Mouse (Mus musculus) stomach, adult 2 months (tissue): ENCODE results near the gene Vmn1r63. TPM values are rescaled to one million over a fixed set of nuclear protein-coding genes. Genes with fewer than 3 reads are reported as not detected.

ENCODE experiments used
- polyA plus RNA-seq: library from polyadenylated mRNA; depleted of rRNA; stranded (reverse); fragments of >200 nt; gene quantifications from 2 replicates; pipeline ENCODE4 v1.2.3, GENCODE M21; 2012; rRNA removed

Vmn1r63 gene
- not detected in 2 replicates for polyA plus RNA-seq

GRCm38 (mm10) chr7:5805345-5805744, at the start of gene Vmn1r63:
Gene Vmn1r63 (minus strand): TSS chr7:5805445.

Other genes starting within 250 kb of the Vmn1r63 start
- not detected in 2 replicates for gene Vmn1r61, start 192.2 kb downstream of the Vmn1r63 start, polyA plus RNA-seq
- gene Vmn1r62, start 131.8 kb downstream of the Vmn1r63 start, polyA plus RNA-seq = not detected in 2 replicates
- not detected in 2 replicates for gene Vmn1r64, start 79.1 kb upstream of the Vmn1r63 start, polyA plus RNA-seq
- not detected in 2 replicates for gene Vmn1r65, start 205.6 kb upstream of the Vmn1r63 start, polyA plus RNA-seq
- not detected in 2 replicates for gene Nlrp4c, start 239.7 kb upstream of the Vmn1r63 start, polyA plus RNA-seq